Mouse (Mus musculus): ENCODE results near the gene Ahnak2. TPM values are rescaled to one million over a fixed set of nuclear protein-coding genes. Genes with fewer than 3 reads are reported as not detected.
A peak's percentile ranks its signal among the peaks of the same experiment; 100 is the strongest.

Ahnak2 gene
- polyA plus RNA-seq, 1 experiment from 2014 or later = 0.79 TPM

GRCm38 (mm10) chr12:112804046-112804445, 1.6 kb upstream of the Ahnak2 start:
- ATAC-seq (replicated peaks; ENCODE audit: insufficient number of reproducible peaks, low FRiP score, low TSS enrichment) = no peak
- Histone ChIP-seq H3K4me2 (no peak overlapping the region), H3K9ac (ENCODE audit: low read depth, low read length) (no peak overlapping the region), H3K27me3 (ENCODE audit: control insufficient read depth, insufficient read depth, low read length) (peaks cover 34% of the 10 kb centered on the region), H3K4me3 (ENCODE audit: low read depth, low read length) (no peak overlapping the region), H3K36me3 (ENCODE audit: control insufficient read depth, insufficient read depth, low read length) (no peaks in the 10 kb centered on the region), H3K27ac (ENCODE audit: low read depth, low read length) (no peak overlapping the region), H3K4me1 (ENCODE audit: control insufficient read depth, insufficient read depth, low read length) (peaks cover 16% of the 10 kb centered on the region), H3K9me3 (replicated peaks; ENCODE audit: control insufficient read depth, low read length) (no peaks in the 10 kb centered on the region)
- WGBS (ENCODE audit: insufficient replicate concordance) = 56% methylated on average over 13 of the region's 13 CpGs

DNA sequence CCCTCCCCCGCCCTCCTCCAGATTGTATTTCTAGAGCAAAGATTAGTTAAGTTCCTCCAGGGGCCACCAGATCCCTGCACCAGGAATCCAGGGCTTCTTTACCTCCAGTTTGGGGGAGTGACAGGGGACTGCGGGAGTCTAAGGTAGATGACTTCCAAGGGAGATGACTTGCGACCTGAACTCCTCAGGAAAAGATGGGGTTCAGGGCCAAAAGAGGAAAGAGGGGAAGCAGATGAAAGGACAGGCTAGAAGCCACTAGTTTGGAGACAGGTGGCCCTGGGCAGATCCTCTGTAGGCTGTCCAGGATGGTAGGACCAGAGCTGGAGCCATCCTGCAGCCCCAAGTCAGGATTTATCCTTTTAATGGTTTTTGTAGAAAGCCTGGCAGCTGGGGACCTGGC, 460 bp upstream of the Ahnak2 start:
- Histone ChIP-seq H3K4me3 (ENCODE audit: low read depth, low read length) (no peak overlapping the region), H3K36me3 (ENCODE audit: control insufficient read depth, insufficient read depth, low read length) (no peaks in the 10 kb centered on the region), H3K27me3 (ENCODE audit: control insufficient read depth, insufficient read depth, low read length) (peaks cover 34% of the 10 kb centered on the region), H3K4me2 (peak overlapping the region; percentile 100), H3K27ac (ENCODE audit: low read depth, low read length) (no peak overlapping the region), H3K9ac (ENCODE audit: low read depth, low read length) (no peak overlapping the region), H3K4me1 (ENCODE audit: control insufficient read depth, insufficient read depth, low read length) (peaks cover 16% of the 10 kb centered on the region), H3K9me3 (replicated peaks; ENCODE audit: control insufficient read depth, low read length) (no peaks in the 10 kb centered on the region)
- 17% methylated on average over 3 of the region's 3 CpGs for WGBS (ENCODE audit: insufficient replicate concordance)
- no peak for ATAC-seq (replicated peaks; ENCODE audit: insufficient number of reproducible peaks, low FRiP score, low TSS enrichment)

DNA sequence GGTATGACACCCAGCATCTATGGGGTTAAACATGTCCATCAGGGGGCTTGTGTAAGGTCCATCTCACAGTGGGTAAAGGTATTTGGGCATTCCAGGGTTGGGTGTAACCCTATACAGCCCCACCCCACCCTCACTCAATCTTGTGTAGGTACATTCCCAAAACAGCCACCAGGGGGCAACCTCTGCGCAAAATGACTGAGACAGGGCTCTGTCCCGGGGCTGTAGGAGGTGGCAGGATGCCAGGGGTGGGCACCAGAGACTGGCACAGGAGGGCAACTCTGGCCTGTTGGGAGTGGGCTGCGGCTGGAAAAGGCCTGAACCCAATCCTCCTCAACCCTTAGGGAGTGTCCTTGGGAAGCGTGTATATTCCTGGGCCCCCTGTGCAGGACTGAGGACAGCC, 2.0 kb downstream of the Ahnak2 start:
- H3K4me2 ChIP-seq = no peak overlapping the region
- no peak overlapping the region for H3K9ac ChIP-seq (ENCODE audit: low read depth, low read length)
- WGBS (ENCODE audit: insufficient replicate concordance) = 9% methylated on average over 4 of the region's 4 CpGs
- H3K4me3 ChIP-seq (ENCODE audit: low read depth, low read length) = no peak overlapping the region
- no peaks in the 10 kb centered on the region for H3K36me3 ChIP-seq (ENCODE audit: control insufficient read depth, insufficient read depth, low read length)
- peaks cover 29% of the 10 kb centered on the region for H3K4me1 ChIP-seq (ENCODE audit: control insufficient read depth, insufficient read depth, low read length)
- no peaks in the 10 kb centered on the region for H3K9me3 ChIP-seq (replicated peaks; ENCODE audit: control insufficient read depth, low read length)
- H3K27me3 ChIP-seq (ENCODE audit: control insufficient read depth, insufficient read depth, low read length) = peaks cover 38% of the 10 kb centered on the region
- no peak for ATAC-seq (replicated peaks; ENCODE audit: insufficient number of reproducible peaks, low FRiP score, low TSS enrichment)
- no peak overlapping the region for H3K27ac ChIP-seq (ENCODE audit: low read depth, low read length)

- Histone ChIP-seq H3K4me3 (ENCODE audit: low read depth, low read length) (no peak overlapping the region), H3K36me3 (ENCODE audit: control insufficient read depth, insufficient read depth, low read length) (no peaks in the 10 kb centered on the region), H3K9ac (ENCODE audit: low read depth, low read length) (no peak overlapping the region), H3K9me3 (replicated peaks; ENCODE audit: control insufficient read depth, low read length) (no peaks in the 10 kb centered on the region), H3K4me1 (ENCODE audit: control insufficient read depth, insufficient read depth, low read length) (peaks cover 40% of the 10 kb centered on the region), H3K27me3 (ENCODE audit: control insufficient read depth, insufficient read depth, low read length) (peaks cover 38% of the 10 kb centered on the region), H3K4me2 (no peak overlapping the region), H3K27ac (ENCODE audit: low read depth, low read length) (no peak overlapping the region)
- ATAC-seq (replicated peaks; ENCODE audit: insufficient number of reproducible peaks, low FRiP score, low TSS enrichment) = no peak
- whole genome bisulfite sequencing (ENCODE audit: insufficient replicate concordance) = 77% methylated on average over 10 of the region's 10 CpGs
These were observed 3.1 kb downstream of the Ahnak2 start for GRCm38 (mm10) chr12:112799237-112799970.

DNA sequence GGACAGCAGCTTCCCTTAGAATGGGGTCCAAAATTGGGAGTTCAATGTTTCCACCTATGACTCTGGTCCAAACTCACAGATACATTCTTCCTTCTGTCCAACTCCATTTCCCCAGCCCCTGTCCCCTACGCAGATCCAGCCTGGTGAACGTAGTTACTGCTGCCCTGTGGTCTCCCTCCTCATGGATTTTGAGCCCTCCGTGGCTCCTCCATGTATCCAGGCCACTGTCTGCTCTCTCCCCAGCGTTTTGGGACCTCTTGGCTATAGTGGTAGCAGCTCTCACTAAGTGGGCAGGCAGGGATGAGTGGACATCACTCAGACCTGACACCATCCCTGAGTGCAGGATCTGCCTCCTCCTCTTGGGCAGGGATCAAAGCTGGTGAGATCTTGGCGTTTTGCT, 3.7 kb downstream of the Ahnak2 start:
- Histone ChIP-seq H3K4me2 (no peak overlapping the region), H3K9ac (ENCODE audit: low read depth, low read length) (no peak overlapping the region), H3K4me1 (ENCODE audit: control insufficient read depth, insufficient read depth, low read length) (peaks cover 47% of the 10 kb centered on the region), H3K27ac (ENCODE audit: low read depth, low read length) (no peak overlapping the region), H3K4me3 (ENCODE audit: low read depth, low read length) (no peak overlapping the region), H3K27me3 (ENCODE audit: control insufficient read depth, insufficient read depth, low read length) (peaks cover 38% of the 10 kb centered on the region), H3K36me3 (ENCODE audit: control insufficient read depth, insufficient read depth, low read length) (no peaks in the 10 kb centered on the region), H3K9me3 (replicated peaks; ENCODE audit: control insufficient read depth, low read length) (no peaks in the 10 kb centered on the region)
- 69% methylated on average over 5 of the region's 5 CpGs for WGBS (ENCODE audit: insufficient replicate concordance)
- no peak for ATAC-seq (replicated peaks; ENCODE audit: insufficient number of reproducible peaks, low FRiP score, low TSS enrichment)

DNA sequence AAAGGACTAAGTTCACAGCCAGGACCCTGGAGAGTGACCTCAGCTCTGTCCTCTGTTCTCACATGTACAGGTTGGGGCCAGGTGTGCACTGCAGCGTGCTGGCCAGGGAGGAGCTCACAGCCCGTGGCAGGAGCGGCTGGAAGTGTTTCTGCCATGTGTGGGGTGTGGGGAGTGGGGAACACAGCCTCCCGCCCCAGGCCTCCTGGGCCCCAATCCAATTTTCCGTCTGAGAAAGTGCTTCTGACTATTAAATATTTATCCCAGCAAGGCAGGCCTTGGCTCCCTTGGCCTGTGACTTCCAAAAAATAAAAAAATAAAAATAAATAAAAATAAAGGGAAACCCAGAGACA, 4.2 kb downstream of the Ahnak2 start:
- WGBS (ENCODE audit: insufficient replicate concordance) = 42% methylated on average over 5 of the region's 5 CpGs
- Histone ChIP-seq H3K9me3 (replicated peaks; ENCODE audit: control insufficient read depth, low read length) (no peaks in the 10 kb centered on the region), H3K36me3 (ENCODE audit: control insufficient read depth, insufficient read depth, low read length) (no peaks in the 10 kb centered on the region), H3K4me3 (ENCODE audit: low read depth, low read length) (no peak overlapping the region), H3K27ac (ENCODE audit: low read depth, low read length) (no peak overlapping the region), H3K4me1 (ENCODE audit: control insufficient read depth, insufficient read depth, low read length) (peaks cover 48% of the 10 kb centered on the region), H3K9ac (ENCODE audit: low read depth, low read length) (no peak overlapping the region), H3K27me3 (ENCODE audit: control insufficient read depth, insufficient read depth, low read length) (peaks cover 37% of the 10 kb centered on the region), H3K4me2 (no peak overlapping the region)
- no peak for ATAC-seq (replicated peaks; ENCODE audit: insufficient number of reproducible peaks, low FRiP score, low TSS enrichment)

GRCm38 (mm10) chr12:112797672-112798331, 4.7 kb downstream of the Ahnak2 start:
- Histone ChIP-seq H3K9me3 (replicated peaks; ENCODE audit: control insufficient read depth, low read length) (no peaks in the 10 kb centered on the region), H3K27me3 (ENCODE audit: control insufficient read depth, insufficient read depth, low read length) (peaks cover 32% of the 10 kb centered on the region), H3K4me1 (ENCODE audit: control insufficient read depth, insufficient read depth, low read length) (peaks cover 48% of the 10 kb centered on the region), H3K4me3 (ENCODE audit: low read depth, low read length) (no peak overlapping the region), H3K9ac (ENCODE audit: low read depth, low read length) (no peak overlapping the region), H3K36me3 (ENCODE audit: control insufficient read depth, insufficient read depth, low read length) (no peaks in the 10 kb centered on the region), H3K4me2 (no peak overlapping the region), H3K27ac (ENCODE audit: low read depth, low read length) (no peak overlapping the region)
- no peak for ATAC-seq (replicated peaks; ENCODE audit: insufficient number of reproducible peaks, low FRiP score, low TSS enrichment)
- WGBS (ENCODE audit: insufficient replicate concordance) = 50% methylated on average over 15 of the region's 15 CpGs

DNA sequence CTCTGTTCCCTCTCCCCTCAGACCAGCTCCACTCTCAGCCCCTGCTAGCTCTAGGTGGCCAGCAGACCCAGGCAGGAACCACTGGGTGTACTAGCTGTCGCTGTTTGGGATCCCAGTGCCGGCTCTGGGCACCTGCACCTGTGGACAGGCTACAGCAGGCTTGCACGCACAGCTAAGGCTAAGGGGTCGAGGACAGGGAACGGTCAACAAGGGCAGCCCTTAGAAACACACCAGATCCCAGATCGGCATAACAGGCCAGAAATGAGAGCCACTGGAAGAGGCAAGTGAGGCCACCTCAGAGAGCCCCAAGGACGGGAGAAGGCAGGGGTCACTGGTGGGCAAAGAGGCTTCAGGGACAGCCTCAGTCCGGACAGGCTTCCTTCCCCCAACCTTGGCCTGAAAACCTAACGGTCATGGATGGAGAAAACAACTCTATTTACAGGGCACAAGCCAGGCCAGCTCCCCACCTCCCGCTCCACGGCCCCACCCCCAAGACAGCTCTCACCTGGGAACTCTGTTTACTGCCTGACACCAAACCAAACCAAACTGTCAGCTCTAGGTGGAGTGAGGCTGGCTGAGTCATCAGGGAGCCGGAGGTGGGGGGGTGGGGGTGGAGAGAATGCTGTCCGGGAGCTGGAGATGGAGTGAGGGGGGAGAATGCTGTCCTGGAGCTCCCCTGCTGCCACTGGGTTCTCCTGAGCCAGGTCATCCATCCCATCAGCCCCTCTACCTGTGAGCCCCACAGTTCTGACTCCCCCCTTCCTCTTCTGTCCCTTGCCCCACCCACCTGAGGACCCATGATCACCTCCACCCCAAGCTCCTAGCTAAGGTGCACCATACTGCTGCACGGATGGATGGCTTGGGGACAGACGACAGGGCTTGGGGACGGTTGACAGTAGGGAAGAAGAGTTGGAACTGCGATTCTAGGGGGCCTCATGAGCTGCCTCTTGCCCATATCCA, 5.6 kb downstream of the Ahnak2 start:
- Histone ChIP-seq H3K4me1 (ENCODE audit: control insufficient read depth, insufficient read depth, low read length) (peaks cover 42% of the 10 kb centered on the region), H3K9me3 (replicated peaks; ENCODE audit: control insufficient read depth, low read length) (no peaks in the 10 kb centered on the region), H3K4me3 (ENCODE audit: low read depth, low read length) (no peak overlapping the region), H3K4me2 (no peak overlapping the region), H3K27me3 (ENCODE audit: control insufficient read depth, insufficient read depth, low read length) (peaks cover 26% of the 10 kb centered on the region), H3K9ac (ENCODE audit: low read depth, low read length) (0 out of 2 replicates have a peak overlapping the region, but pooled peaks have one; percentile 39), H3K27ac (ENCODE audit: low read depth, low read length) (no peak overlapping the region), H3K36me3 (ENCODE audit: control insufficient read depth, insufficient read depth, low read length) (no peaks in the 10 kb centered on the region)
- WGBS (ENCODE audit: insufficient replicate concordance) = 40% methylated on average over 17 of the region's 17 CpGs
- ATAC-seq (replicated peaks; ENCODE audit: insufficient number of reproducible peaks, low FRiP score, low TSS enrichment) = no peak
